Mouse (Mus musculus) layer of hippocampus, adult 11-12 months (tissue): ENCODE data around the gene Aarsd1.
"Not testable (repeated sequence)": the region's sequence is repeated elsewhere in the genome, so short reads cannot be mapped to it uniquely, and the experiment has no call there.

Experiments used
- DNase-seq: peaks from one replicate; pipeline ENCODE4 v3.0.0; 2022; ENCODE audit warnings: low spot score

Gene Aarsd1

GRCm38 (mm10) chr11:101446860-101447259 is 29.4 kb upstream of the Aarsd1 start:
- not testable (repeated sequence) for DNase-seq

GRCm38 (mm10) chr11:101446319-101446718 is 28.9 kb upstream of the Aarsd1 start:
- no peak for DNase-seq

- no peak for DNase-seq
Observed at GRCm38 (mm10) chr11:101442760-101443159, 25.3 kb upstream of the Aarsd1 start.

GRCm38 (mm10) chr11:101442127-101442693 is 24.8 kb upstream of the Aarsd1 start, which contains the start of gene Rpl27:
Rpl27 (plus strand) TSS chr11:101442298.
- DNase-seq = peak; percentile 98

- DNase-seq = not testable (repeated sequence)
Observed at GRCm38 (mm10) chr11:101441450-101442126, 24.2 kb upstream of the Aarsd1 start.

GRCm38 (mm10) chr11:101438006-101438405 is 20.6 kb upstream of the Aarsd1 start:
- DNase-seq = not testable (repeated sequence)

- no peak for DNase-seq
Observed at GRCm38 (mm10) chr11:101436916-101437315, 19.5 kb upstream of the Aarsd1 start.

GRCm38 (mm10) chr11:101435831-101436230 is 18.4 kb upstream of the Aarsd1 start:
- DNase-seq = no peak

GRCm38 (mm10) chr11:101433396-101433795 is 16.0 kb upstream of the Aarsd1 start:
- no peak for DNase-seq

GRCm38 (mm10) chr11:101431327-101431726 is 13.9 kb upstream of the Aarsd1 start:
- DNase-seq = no peak

- DNase-seq = no peak
Observed at GRCm38 (mm10) chr11:101426165-101426564, 8.8 kb upstream of the Aarsd1 start.

GRCm38 (mm10) chr11:101424925-101425813 is 7.8 kb upstream of the Aarsd1 start, which contains the start of the genes Rundc1 and Ptges3l:
Rundc1 (plus strand) TSS chr11:101425085.
Ptges3l (minus strand) TSS chr11:101425333.
- peak; percentile 98 for DNase-seq

- no peak for DNase-seq
Observed at GRCm38 (mm10) chr11:101424105-101424851, 6.9 kb upstream of the Aarsd1 start, which contains the start of gene Gm27029. Gm27029 (minus strand) TSS chr11:101424796.

GRCm38 (mm10) chr11:101420148-101420547 is 2.7 kb upstream of the Aarsd1 start:
- no peak for DNase-seq

- DNase-seq = no peak
Observed at GRCm38 (mm10) chr11:101419610-101420009, 2.2 kb upstream of the Aarsd1 start.

- no peak for DNase-seq
Observed at GRCm38 (mm10) chr11:101418991-101419390, 1.6 kb upstream of the Aarsd1 start.

GRCm38 (mm10) chr11:101416433-101417100 is 848 bp downstream of the Aarsd1 start:
- no peak for DNase-seq

- DNase-seq = no peak
Observed at GRCm38 (mm10) chr11:101415306-101415705, 2.1 kb downstream of the Aarsd1 start.

GRCm38 (mm10) chr11:101395110-101395509 is 22.3 kb downstream of the Aarsd1 start:
- peak; percentile 79 for DNase-seq

- DNase-seq = no peak
Observed at GRCm38 (mm10) chr11:101381817-101382216, 35.6 kb downstream of the Aarsd1 start.

- DNase-seq = no peak
Observed at GRCm38 (mm10) chr11:101378926-101379325, 38.5 kb downstream of the Aarsd1 start.
